Mouse (Mus musculus): ENCODE data around the gene Gm48552. TPM values are rescaled to one million over a fixed set of nuclear protein-coding genes. Genes with fewer than 3 reads are reported as not detected.

Gm48552 gene
- polyA plus RNA-seq, 1 experiment from 2014 or later: 1.2 TPM

DNA sequence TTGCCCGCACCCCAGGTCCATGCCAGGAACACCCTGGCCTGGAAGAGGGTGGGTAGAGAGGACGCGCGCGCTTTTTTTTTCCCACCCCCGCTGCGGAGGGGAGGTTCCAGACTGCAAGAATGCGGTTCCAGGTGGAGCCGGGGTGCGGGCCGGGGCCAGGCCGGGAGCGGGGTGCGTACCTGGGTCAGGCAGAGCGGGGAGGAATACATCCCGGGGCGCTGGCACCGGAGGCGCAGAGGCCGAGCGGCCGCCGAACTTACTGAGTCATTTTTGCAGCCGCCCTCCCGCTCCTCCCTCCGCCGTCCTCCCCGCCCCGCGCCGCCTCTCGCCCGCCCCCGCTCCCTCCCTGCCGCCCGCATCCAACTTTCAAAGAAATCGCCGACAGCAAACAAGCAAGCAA, 38.1 kb downstream of the Gm48552 start:
- Histone ChIP-seq H3K36me3 (no peaks in the 10 kb centered on the region), H3K27ac (no peak overlapping the region), H3K4me1 (replicated peaks) (peaks cover 55% of the 10 kb centered on the region), H3K27me3 (peaks cover 66% of the 10 kb centered on the region), H3K9ac (replicated peaks) (peak overlapping the region; percentile 51), H3K4me2 (replicated peaks) (peak overlapping the region; percentile 60), H3K4me3 (replicated peaks) (peak overlapping the region; percentile 36), H3K9me3 (no peaks in the 10 kb centered on the region)
- 1% methylated on average over 18 of the region's 38 CpGs for WGBS
- no peak for ATAC-seq

- 34% methylated on average over 3 of the region's 3 CpGs for WGBS
- H3K4me1 ChIP-seq (replicated peaks): peaks cover 55% of the 10 kb centered on the region
- no peaks in the 10 kb centered on the region for H3K9me3 ChIP-seq
- peak overlapping the region; percentile 51; the same call in 1 of the 2 replicates for H3K9ac ChIP-seq (replicated peaks)
- ATAC-seq: no peak
- peak overlapping the region; percentile 60 for H3K4me2 ChIP-seq (replicated peaks)
- H3K36me3 ChIP-seq: no peaks in the 10 kb centered on the region
- H3K27ac ChIP-seq: no peak overlapping the region
- peak overlapping the region; percentile 36 for H3K4me3 ChIP-seq (replicated peaks)
- peaks cover 64% of the 10 kb centered on the region for H3K27me3 ChIP-seq
These were observed 38.5 kb downstream of the Gm48552 start for GRCm38 (mm10) chr10:81427327-81427726.

DNA sequence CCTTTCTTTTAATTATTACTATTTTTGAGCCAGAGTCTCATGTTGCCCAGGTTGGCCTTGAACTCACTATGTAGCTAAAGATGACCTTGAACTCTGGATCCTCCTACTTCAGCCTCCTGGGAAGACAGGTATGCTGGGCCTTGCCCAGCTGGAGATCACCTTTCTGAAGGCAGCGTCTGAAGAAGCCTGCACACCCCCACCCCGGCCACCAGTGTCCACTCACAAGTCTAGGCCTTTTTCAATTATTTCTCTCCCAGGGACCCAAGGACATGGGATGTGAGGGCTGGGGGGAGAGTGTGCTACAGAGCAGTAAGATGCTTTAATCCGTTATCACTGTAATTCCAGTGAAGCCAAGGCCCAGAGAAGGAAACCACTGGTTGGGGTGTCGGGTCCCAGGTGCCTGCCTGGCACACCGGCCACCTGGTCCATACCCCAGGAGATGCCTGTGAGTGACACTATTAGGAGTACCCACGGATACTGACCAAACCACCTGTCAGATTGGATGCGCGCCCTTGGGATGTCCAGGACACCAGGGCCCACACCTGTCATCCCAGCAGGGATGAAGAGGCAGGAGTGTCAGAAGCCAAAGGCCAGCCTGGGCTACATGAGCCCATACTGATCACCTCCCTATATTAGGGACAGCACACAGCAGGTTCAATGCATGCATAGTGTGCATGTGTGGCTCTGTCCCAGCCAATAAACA, 39.1 kb downstream of the Gm48552 start:
- no peak for ATAC-seq
- Histone ChIP-seq H3K4me1 (replicated peaks) (peaks cover 59% of the 10 kb centered on the region), H3K9me3 (no peaks in the 10 kb centered on the region), H3K27me3 (peaks cover 59% of the 10 kb centered on the region), H3K36me3 (no peaks in the 10 kb centered on the region), H3K27ac (no peak overlapping the region), H3K4me3 (replicated peaks) (no peak overlapping the region), H3K9ac (replicated peaks) (no peak overlapping the region), H3K4me2 (replicated peaks) (no peak overlapping the region)
- 76% methylated on average over 8 of the region's 8 CpGs for WGBS

DNA sequence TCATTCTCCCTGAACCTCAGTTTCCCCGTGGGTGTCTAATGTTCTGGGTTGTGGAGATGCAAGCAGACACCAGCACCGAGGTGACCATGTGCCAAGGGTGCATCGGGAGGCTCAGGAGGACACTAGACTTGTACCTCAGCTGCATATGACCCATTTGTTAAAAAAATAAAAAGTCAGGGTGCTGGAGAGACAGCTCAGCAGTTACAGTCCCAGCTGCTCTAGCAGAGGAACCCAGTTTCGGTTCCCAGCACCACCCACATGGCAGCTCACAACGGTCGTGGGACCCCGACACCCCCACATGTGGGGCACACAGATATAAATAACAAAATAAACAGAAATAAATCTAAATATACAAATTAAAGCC, 39.7 kb downstream of the Gm48552 start:
- Histone ChIP-seq H3K27ac (no peak overlapping the region), H3K36me3 (no peaks in the 10 kb centered on the region), H3K27me3 (peaks cover 57% of the 10 kb centered on the region), H3K4me3 (replicated peaks) (no peak overlapping the region), H3K4me2 (replicated peaks) (no peak overlapping the region), H3K9me3 (no peaks in the 10 kb centered on the region), H3K9ac (replicated peaks) (no peak overlapping the region), H3K4me1 (replicated peaks) (peaks cover 64% of the 10 kb centered on the region)
- 94% methylated on average over 7 of the region's 7 CpGs for WGBS
- no peak for ATAC-seq

GRCm38 (mm10) chr10:81429092-81429491, 40.3 kb downstream of the Gm48552 start:
- H3K27me3 ChIP-seq: peaks cover 51% of the 10 kb centered on the region
- H3K36me3 ChIP-seq: no peaks in the 10 kb centered on the region
- H3K4me3 ChIP-seq (replicated peaks): peak overlapping the region; percentile 77
- no peak overlapping the region for H3K9ac ChIP-seq (replicated peaks)
- H3K4me1 ChIP-seq (replicated peaks): peaks cover 64% of the 10 kb centered on the region
- no peak for ATAC-seq
- peak overlapping the region; percentile 91 for H3K4me2 ChIP-seq (replicated peaks)
- H3K9me3 ChIP-seq: no peaks in the 10 kb centered on the region
- WGBS: 25% methylated on average over 2 of the region's 2 CpGs
- no peak overlapping the region for H3K27ac ChIP-seq

DNA sequence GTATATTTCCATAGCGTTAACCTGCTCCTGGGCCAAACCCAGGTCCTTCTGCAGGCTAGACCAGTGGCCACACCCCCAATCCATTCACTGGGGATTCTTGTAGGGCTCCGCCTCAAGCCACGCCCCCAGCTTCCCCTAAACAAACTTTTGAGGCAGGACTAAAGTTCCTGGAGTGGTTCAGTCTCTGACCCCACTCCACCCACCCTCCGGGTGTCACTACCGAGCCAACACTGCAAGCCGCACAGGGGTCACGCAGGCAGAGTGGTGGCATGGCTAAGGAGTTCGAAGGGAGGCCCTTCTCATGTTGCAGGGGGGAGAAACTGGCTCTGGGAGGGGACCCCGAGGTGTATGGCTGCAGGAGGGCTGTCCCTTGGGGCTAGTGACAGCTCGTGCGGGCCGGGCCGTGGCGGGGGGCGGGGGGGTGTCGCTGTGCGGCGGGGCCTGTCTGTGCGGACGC, 40.8 kb downstream of the Gm48552 start:
- Histone ChIP-seq H3K4me1 (replicated peaks) (peaks cover 59% of the 10 kb centered on the region), H3K27ac (peak overlapping the region; percentile 94), H3K9ac (replicated peaks) (peak overlapping the region; percentile 89), H3K9me3 (no peaks in the 10 kb centered on the region), H3K27me3 (peaks cover 46% of the 10 kb centered on the region), H3K4me3 (replicated peaks) (peak overlapping the region; percentile 77), H3K36me3 (no peaks in the 10 kb centered on the region), H3K4me2 (replicated peaks) (peak overlapping the region; percentile 91)
- ATAC-seq: peak; percentile 15
- under 1% methylated on average over 19 of the region's 20 CpGs for WGBS

- peaks cover 52% of the 10 kb centered on the region for H3K4me1 ChIP-seq (replicated peaks)
- H3K27ac ChIP-seq: peak overlapping the region; percentile 94
- no peaks in the 10 kb centered on the region for H3K9me3 ChIP-seq
- H3K9ac ChIP-seq (replicated peaks): peak overlapping the region; percentile 89
- no peaks in the 10 kb centered on the region for H3K36me3 ChIP-seq
- peak; percentile 16 for ATAC-seq
- H3K27me3 ChIP-seq: peaks cover 39% of the 10 kb centered on the region
- WGBS: under 1% methylated on average over 61 of the region's 89 CpGs
- H3K4me3 ChIP-seq (replicated peaks): peak overlapping the region; percentile 77
- H3K4me2 ChIP-seq (replicated peaks): peak overlapping the region; percentile 91
These were observed 41.5 kb downstream of the Gm48552 start for GRCm38 (mm10) chr10:81430141-81430830.

DNA sequence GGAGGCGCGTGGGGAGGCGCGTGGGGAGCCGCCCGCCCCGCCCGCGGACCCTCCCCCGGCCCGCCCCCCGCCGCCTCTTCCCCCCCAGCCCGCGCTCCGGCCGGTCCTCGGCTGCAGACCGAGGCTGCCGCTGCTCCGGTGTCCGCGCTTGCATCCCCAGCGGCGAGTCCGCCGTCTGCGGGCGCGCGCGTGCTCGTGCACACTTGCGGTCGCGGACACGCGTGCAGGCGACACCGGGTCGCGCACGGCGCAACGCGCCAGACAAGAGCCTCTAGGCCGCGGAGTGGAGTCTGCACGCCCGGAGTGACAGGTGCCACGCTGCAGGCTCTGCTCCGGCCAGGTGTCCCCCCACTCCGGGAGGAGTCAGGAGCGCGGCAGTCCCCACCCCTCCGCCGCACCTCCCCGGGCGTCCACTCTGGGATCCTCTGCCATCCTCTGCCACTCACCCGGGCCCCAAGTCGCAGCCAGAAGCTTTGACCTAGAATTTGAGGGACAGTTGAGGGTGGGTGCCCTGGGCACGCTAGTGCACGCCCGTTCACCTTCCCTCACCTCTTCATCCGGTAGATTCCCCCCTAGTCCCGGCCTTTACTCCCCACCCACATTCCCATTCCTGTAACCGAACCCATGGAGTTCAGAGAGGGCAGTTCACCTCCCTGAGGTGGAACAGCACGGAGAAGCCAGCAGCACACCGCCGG, 42.2 kb downstream of the Gm48552 start:
- Histone ChIP-seq H3K4me1 (replicated peaks) (peaks cover 46% of the 10 kb centered on the region), H3K27ac (peak overlapping the region; percentile 94), H3K4me3 (replicated peaks) (peak overlapping the region; percentile 77), H3K27me3 (peaks cover 33% of the 10 kb centered on the region), H3K9me3 (no peaks in the 10 kb centered on the region), H3K9ac (replicated peaks) (peak overlapping the region; percentile 89), H3K4me2 (replicated peaks) (peak overlapping the region; percentile 91), H3K36me3 (no peaks in the 10 kb centered on the region)
- peak; percentile 35 for ATAC-seq
- WGBS: under 1% methylated on average over 53 of the region's 70 CpGs

DNA sequence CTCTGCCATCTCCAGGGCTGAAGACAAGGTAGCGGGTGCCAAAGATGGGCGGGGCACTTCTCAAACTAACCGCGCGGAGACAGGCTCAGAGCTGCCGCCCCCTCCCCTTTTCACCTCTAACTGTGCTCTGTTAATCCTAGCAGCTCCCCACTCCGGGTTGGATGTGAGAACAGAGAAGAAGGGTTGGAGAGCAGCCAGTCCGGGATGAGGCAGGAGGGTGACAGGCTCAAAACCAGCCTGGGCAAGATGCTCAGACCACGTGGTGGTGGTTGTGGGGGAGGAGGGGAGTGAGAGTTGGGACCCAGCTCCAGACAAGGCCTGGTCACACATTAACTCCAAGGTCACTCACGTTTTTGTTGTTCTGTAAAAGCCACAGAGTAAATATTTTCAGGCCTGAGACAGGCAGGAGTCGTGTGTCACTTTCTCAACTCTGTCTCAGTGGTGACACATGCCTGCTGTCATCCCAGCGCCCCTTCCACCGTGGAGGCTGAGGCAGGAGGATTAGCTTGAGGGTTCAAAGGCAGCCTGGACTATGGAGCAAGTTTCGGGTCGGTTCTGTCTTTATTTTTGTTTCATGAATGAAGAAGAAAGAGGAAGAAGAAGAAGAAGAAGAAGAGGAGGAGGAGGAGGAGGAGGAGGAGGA, 42.8 kb downstream of the Gm48552 start:
- WGBS: 17% methylated on average over 15 of the region's 15 CpGs
- Histone ChIP-seq H3K4me3 (replicated peaks) (peak overlapping the region; percentile 77), H3K9me3 (no peaks in the 10 kb centered on the region), H3K4me1 (replicated peaks) (peaks cover 39% of the 10 kb centered on the region), H3K4me2 (replicated peaks) (peak overlapping the region; percentile 91), H3K27me3 (peaks cover 27% of the 10 kb centered on the region), H3K27ac (peak overlapping the region; percentile 94), H3K9ac (replicated peaks) (no peak overlapping the region), H3K36me3 (no peaks in the 10 kb centered on the region)
- ATAC-seq: peak; percentile 9; the same call in 1 of the 2 replicates

GRCm38 (mm10) chr10:81432169-81432867, 43.5 kb downstream of the Gm48552 start:
- Histone ChIP-seq H3K4me3 (replicated peaks) (0 out of 2 replicates have a peak overlapping the region, but pooled peaks have one; percentile 15), H3K27ac (no peak overlapping the region), H3K36me3 (no peaks in the 10 kb centered on the region), H3K9me3 (no peaks in the 10 kb centered on the region), H3K27me3 (peaks cover 20% of the 10 kb centered on the region), H3K4me1 (replicated peaks) (peaks cover 33% of the 10 kb centered on the region), H3K4me2 (replicated peaks) (peak overlapping the region; percentile 46), H3K9ac (replicated peaks) (no peak overlapping the region)
- WGBS: 64% methylated on average over 21 of the region's 21 CpGs
- no peak for ATAC-seq

GRCm38 (mm10) chr10:81432868-81433262, 44.1 kb downstream of the Gm48552 start:
- peaks cover 31% of the 10 kb centered on the region for H3K4me1 ChIP-seq (replicated peaks)
- ATAC-seq: peak; percentile 80
- 5% methylated on average over 17 of the region's 17 CpGs for WGBS
- H3K4me2 ChIP-seq (replicated peaks): peak overlapping the region; percentile 53
- H3K9ac ChIP-seq (replicated peaks): no peak overlapping the region; the same call in 1 of the 2 replicates
- no peaks in the 10 kb centered on the region for H3K9me3 ChIP-seq
- no peak overlapping the region for H3K27ac ChIP-seq
- H3K27me3 ChIP-seq: peaks cover 15% of the 10 kb centered on the region
- peak overlapping the region; percentile 29; the same call in 1 of the 2 replicates for H3K4me3 ChIP-seq (replicated peaks)
- no peaks in the 10 kb centered on the region for H3K36me3 ChIP-seq
